ENCODE assay signal across 7 mouse cellular contexts in genomic region chr1:20890404-20890921, GRCm38 (mm10). TPM values are rescaled to one million over a fixed set of nuclear protein-coding genes. Genes with fewer than 3 reads are reported as not detected.
A peak's percentile ranks its signal among the peaks of the same experiment; 100 is the strongest.
DNase-seq lines count a peak whose midpoint lies in the region; ATAC-seq lines count a peak whose summit lies in the region.

Paqr8 (plus strand) TSS chr1:20890606.

- no peaks in the 10 kb centered on the region for H3K9me3 ChIP-seq in embryonic facial prominence, embryonic 12.5 days
- no peaks in the 10 kb centered on the region for H3K9me3 ChIP-seq in limb, embryonic 13.5 days
- no peaks in the 10 kb centered on the region for H3K9me3 ChIP-seq in midbrain, embryonic 15.5 days

- DNase-seq in adrenal gland, postnatal 25 days, result peak; percentile 94
- peak; percentile 86 to 89 for DNase-seq in heart, adult 9 months (ENCODE audit: low spot score in 2 of 2)
- DNase-seq in kidney, adult 9 months, result peak; percentile 79
- peak; percentile 70 to 80 for DNase-seq in spleen, adult 18-20 months

- H3K27ac ChIP-seq in embryonic facial prominence, embryonic 12.5 days, result peak within 1 kb of the TSS; percentile 84
- peak within 1 kb of the TSS; percentile 78 for H3K27ac ChIP-seq in limb, embryonic 13.5 days
- peak within 1 kb of the TSS; percentile 85 for H3K27ac ChIP-seq in midbrain, embryonic 15.5 days

- peak within 1 kb of the TSS; percentile 66 for H3K9ac ChIP-seq in embryonic facial prominence, embryonic 12.5 days
- H3K9ac ChIP-seq in limb, embryonic 13.5 days, result peak within 1 kb of the TSS; percentile 76
- H3K9ac ChIP-seq in midbrain, embryonic 15.5 days, result peak within 1 kb of the TSS; percentile 74

- peak within 1 kb of the TSS; percentile 83 for H3K4me2 ChIP-seq in embryonic facial prominence, embryonic 12.5 days (replicated peaks)
- peak within 1 kb of the TSS; percentile 93 for H3K4me2 ChIP-seq in limb, embryonic 13.5 days (replicated peaks)
- H3K4me2 ChIP-seq in midbrain, embryonic 15.5 days, result peak within 1 kb of the TSS; percentile 79

- under 1% methylated on average over 37 of the region's 37 CpGs for WGBS in embryonic facial prominence, embryonic 12.5 days
- WGBS in limb, embryonic 13.5 days, result under 1% methylated on average over 36 of the region's 37 CpGs
- WGBS in midbrain, embryonic 15.5 days, result under 1% methylated on average over 35 of the region's 37 CpGs

- no peaks in the 10 kb centered on the region for H3K27me3 ChIP-seq in embryonic facial prominence, embryonic 12.5 days
- no peaks in the 10 kb centered on the region for H3K27me3 ChIP-seq in limb, embryonic 13.5 days
- H3K27me3 ChIP-seq in midbrain, embryonic 15.5 days (replicated peaks), result no peaks in the 10 kb centered on the region; the same call in 1 of the 2 replicates

- peaks cover 8% of the 10 kb centered on the region; the same call in 1 of the 2 replicates for H3K4me1 ChIP-seq in embryonic facial prominence, embryonic 12.5 days
- H3K4me1 ChIP-seq in limb, embryonic 13.5 days, result peaks cover 14% of the 10 kb centered on the region
- peaks cover 13% of the 10 kb centered on the region for H3K4me1 ChIP-seq in midbrain, embryonic 15.5 days

- H3K4me3 ChIP-seq in embryonic facial prominence, embryonic 12.5 days, result peak within 1 kb of the TSS; percentile 70
- H3K4me3 ChIP-seq in limb, embryonic 13.5 days, result peak within 1 kb of the TSS; percentile 68
- H3K4me3 ChIP-seq in midbrain, embryonic 15.5 days, result peak within 1 kb of the TSS; percentile 84

- ATAC-seq in embryonic facial prominence, embryonic 12.5 days (ENCODE audit: insufficient number of reproducible peaks, insufficient read depth, low FRiP score, low TSS enrichment), result peak; percentile 98
- ATAC-seq in limb, embryonic 13.5 days (ENCODE audit: low FRiP score, low read depth), result peak; percentile 97
- peak; percentile 98 for ATAC-seq in midbrain, embryonic 15.5 days (replicated peaks)

- H3K36me3 ChIP-seq in embryonic facial prominence, embryonic 12.5 days, result no peaks in the 10 kb centered on the region
- H3K36me3 ChIP-seq in limb, embryonic 13.5 days, result no peaks in the 10 kb centered on the region
- no peaks in the 10 kb centered on the region for H3K36me3 ChIP-seq in midbrain, embryonic 15.5 days (replicated peaks)

RNA-seq across cellular contexts. Expression of gene Paqr8, which starts in this region (rescaled TPM):
- total RNA-seq in adrenal gland, postnatal 25 days (2021), result 35.1 and 54.2 TPM in 2 replicates
- polyA plus RNA-seq in embryonic facial prominence, embryonic 12.5 days (2016; fragmentation: Nextera tagmentation; extraction: Ambion mirVana), result 8.1 and 9.1 TPM in 2 replicates
- 7.5 and 7.8 TPM in 2 replicates for polyA plus RNA-seq in limb, embryonic 13.5 days (2015; fragmentation: Nextera tagmentation; extraction: Ambion mirVana)
- 23.7 and 24.2 TPM in 2 replicates for polyA plus RNA-seq in midbrain, embryonic 15.5 days (2015; fragmentation: Nextera tagmentation; extraction: Ambion mirVana)

Comparison
In these comparisons a context has a peak if more than half of its experiments do, and no peak if none do; other contexts are left out.
1. Peak in every context shown above with its lines: DNase-seq, ATAC-seq, H3K4me3 ChIP-seq and H3K27ac ChIP-seq.